Mouse (Mus musculus) limb, embryonic 14.5 days (tissue): ENCODE measurements around the gene Rpap1. TPM values are rescaled to one million over a fixed set of nuclear protein-coding genes. Genes with fewer than 3 reads are reported as not detected.

Experiments
- ATAC-seq: fragments of 200-750 bp; cut with Nextera tagmentation; 2 replicates; pipeline ENCODE4 v1.8.0; 2017; ENCODE audit warnings: low read depth, moderate number of reproducible peaks, moderate TSS enrichment; ENCODE audit not compliant: low FRiP score
- DNase-seq: peaks from one replicate; pipeline ENCODE4 v3.0.0-alpha.2; 2015; ENCODE audit warnings: low spot score
- H3K27ac ChIP-seq: fragments of 300-500 bp; sonication (generic); replicated peaks from 2 replicates; pipeline ENCODE4 v1.5.1; 2014; ENCODE audit warnings: low read depth, mild to moderate bottlenecking, low read length, moderate library complexity, mixed read lengths
- H3K27me3 ChIP-seq: fragments of 300-500 bp; sonication (generic); 2 replicates; pipeline ENCODE4 v1.6.1; 2014; ENCODE audit warnings: low read length, mixed read lengths; ENCODE audit not compliant: control insufficient read depth, insufficient read depth
- H3K36me3 ChIP-seq: fragments of 300-500 bp; sonication (generic); 2 replicates; pipeline ENCODE4 v1.6.1; 2014; ENCODE audit warnings: mild to moderate bottlenecking, low read length, moderate library complexity, mixed read lengths; ENCODE audit not compliant: control insufficient read depth, insufficient read depth
- H3K4me1 ChIP-seq: fragments of 300-500 bp; sonication (generic); 2 replicates; pipeline ENCODE4 v1.6.1; 2014; ENCODE audit warnings: antibody characterized with exemption, low read length, mixed read lengths; ENCODE audit not compliant: control insufficient read depth, insufficient read depth
- H3K4me2 ChIP-seq: fragments of 300-500 bp; sonication (generic); replicated peaks from 2 replicates; pipeline ENCODE4 v1.6.1; 2014; ENCODE audit warnings: low read depth, mild to moderate bottlenecking, low read length, moderate library complexity; ENCODE audit not compliant: severe bottlenecking
- H3K4me3 ChIP-seq: fragments of 300-500 bp; sonication (generic); replicated peaks from 2 replicates; pipeline ENCODE4 v1.5.1; 2014; ENCODE audit warnings: low read length
- H3K9ac ChIP-seq: fragments of 300-500 bp; sonication (generic); 2 replicates; pipeline ENCODE4 v1.6.1; 2014; ENCODE audit warnings: mild to moderate bottlenecking, low read depth, low read length, moderate library complexity; ENCODE audit not compliant: severe bottlenecking
- H3K9me3 ChIP-seq: fragments of 300-500 bp; sonication (generic); 2 replicates; pipeline ENCODE4 v1.6.1; 2016; ENCODE audit warnings: low read length; ENCODE audit not compliant: control insufficient read depth
- POLR2A ChIP-seq: fragments of 200-500 bp; IDR thresholded peaks from 2 replicates; pipeline ENCODE4 v1.8.0; 2012; ENCODE audit warnings: inconsistent platforms, mild to moderate bottlenecking, moderate library complexity, borderline replicate concordance; ENCODE audit not compliant: insufficient read depth, insufficient read length; ENCODE audit errors: extremely low read depth
- WGBS: fragments of 180-500 bp; shearing (Covaris S2); extraction: QIAGEN DNeasy Blood & Tissue Kit; methylation state at CpG from one replicate; pipeline ENCODE4 v1.1.7; 2014; 5-methylcytosine and 5-hydroxymethylcytosine counted together
- polyA plus RNA-seq, 2 experiments: library from polyadenylated mRNA; depleted of rRNA in 1 of 2; stranded (reverse) in 1 of 2; unstranded in 1 of 2; fragments of >200 nt; fragmentation: Nextera tagmentation in 1 of 2; extraction: Ambion mirVana in 1 of 2; gene quantifications; 2 replicates each; pipeline versions ENCODE4 v1.2.1 to v1.2.3; 2012 to 2014

Gene Rpap1
- polyA plus RNA-seq, 2 experiments, result 22.5 to 27.7 TPM

DNA sequence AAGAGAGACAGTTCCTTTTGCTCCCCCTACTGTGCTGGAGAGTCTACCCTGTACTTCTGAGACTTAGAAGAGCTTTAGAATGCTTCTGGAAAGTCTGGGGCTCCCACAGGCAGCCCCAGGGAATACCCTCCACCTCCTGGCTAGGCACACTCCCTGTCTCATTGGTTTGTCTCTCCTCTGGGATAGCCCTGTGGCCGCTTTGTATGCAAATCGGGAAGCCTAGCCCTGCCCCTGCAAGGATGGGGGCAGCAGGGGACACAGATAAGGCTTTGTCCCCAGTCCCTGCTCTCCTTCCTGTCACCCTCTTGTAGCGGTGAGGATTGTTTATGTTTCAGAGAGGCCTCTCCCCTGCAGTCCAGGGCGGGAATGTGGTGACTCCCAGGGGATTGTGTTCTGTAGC lies 21.5 kb upstream of the Rpap1 start:
- DNase-seq, result no peak
- WGBS, result 57% methylated on average over 4 of the region's 4 CpGs
- Histone ChIP-seq H3K9ac (no peak overlapping the region), H3K27me3 (no peaks in the 10 kb centered on the region), H3K4me2 (no peak overlapping the region), H3K4me3 (no peak overlapping the region), H3K36me3 (peaks cover 82% of the 10 kb centered on the region), H3K9me3 (no peaks in the 10 kb centered on the region), H3K27ac (no peak overlapping the region), H3K4me1 (no peaks in the 10 kb centered on the region)
- ATAC-seq, result no peak
- no peak for TF ChIP-seq POLR2A

DNA sequence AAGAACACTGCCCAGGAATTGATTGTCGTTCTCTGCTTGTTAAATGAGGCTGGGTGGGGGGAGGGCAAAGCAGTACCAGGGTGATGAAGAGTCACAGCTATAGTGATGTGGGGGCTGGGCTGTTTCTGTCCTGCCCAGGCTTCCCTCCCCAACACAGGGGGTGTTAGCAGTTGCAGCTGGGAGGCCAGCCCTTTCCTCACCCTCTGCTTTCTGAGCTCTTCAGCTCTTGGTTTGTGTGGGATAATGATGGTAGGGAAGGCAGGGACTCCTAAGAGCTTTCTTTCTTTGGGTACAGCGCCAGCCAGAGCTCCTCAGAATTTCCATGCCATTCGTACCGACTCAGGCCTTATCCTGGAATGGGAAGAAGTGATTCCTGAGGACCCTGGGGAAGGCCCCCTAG lies 21.1 kb upstream of the Rpap1 start:
- WGBS, result 30% methylated on average over 4 of the region's 4 CpGs

DNA sequence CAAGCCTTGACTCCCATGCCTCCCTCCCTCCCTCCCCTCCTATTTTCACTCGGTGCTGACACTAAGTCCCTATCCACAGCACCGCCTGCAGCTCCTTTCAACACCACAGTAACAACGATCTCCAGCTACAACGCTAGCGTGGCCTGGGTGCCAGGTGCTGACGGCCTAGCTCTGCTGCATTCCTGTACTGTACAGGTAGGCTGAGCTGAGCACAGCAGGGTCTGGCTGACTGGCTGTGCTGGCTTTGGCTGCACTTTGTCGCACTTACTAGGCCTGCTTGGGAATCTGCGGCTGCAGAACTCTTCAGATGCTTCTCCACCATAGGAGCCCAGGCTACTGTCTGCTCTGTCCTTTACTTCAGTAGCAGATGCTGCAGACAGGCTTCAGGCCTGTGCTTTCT lies 18.2 kb upstream of the Rpap1 start:
- no peaks in the 10 kb centered on the region for H3K27me3 ChIP-seq
- no peak overlapping the region for H3K4me2 ChIP-seq
- ATAC-seq (no peak), DNase-seq (no peak)
- peaks cover 15% of the 10 kb centered on the region; the same call in 1 of the 2 replicates for H3K4me1 ChIP-seq
- peaks cover 63% of the 10 kb centered on the region for H3K36me3 ChIP-seq
- WGBS, result 59% methylated on average over 8 of the region's 8 CpGs
- no peak overlapping the region for H3K27ac ChIP-seq
- no peak overlapping the region for H3K4me3 ChIP-seq
- no peaks in the 10 kb centered on the region for H3K9me3 ChIP-seq
- no peak for TF ChIP-seq POLR2A
- no peak overlapping the region for H3K9ac ChIP-seq

More for the DNA sequence above, 21.1 kb upstream of the Rpap1 start:
- ATAC-seq (no peak), DNase-seq (no peak)
- Histone ChIP-seq H3K4me2 (no peak overlapping the region), H3K9ac (no peak overlapping the region), H3K27ac (no peak overlapping the region), H3K4me1 (no peaks in the 10 kb centered on the region), H3K4me3 (no peak overlapping the region), H3K36me3 (peaks cover 82% of the 10 kb centered on the region), H3K27me3 (no peaks in the 10 kb centered on the region), H3K9me3 (no peaks in the 10 kb centered on the region)
- no peak for TF ChIP-seq POLR2A

DNA sequence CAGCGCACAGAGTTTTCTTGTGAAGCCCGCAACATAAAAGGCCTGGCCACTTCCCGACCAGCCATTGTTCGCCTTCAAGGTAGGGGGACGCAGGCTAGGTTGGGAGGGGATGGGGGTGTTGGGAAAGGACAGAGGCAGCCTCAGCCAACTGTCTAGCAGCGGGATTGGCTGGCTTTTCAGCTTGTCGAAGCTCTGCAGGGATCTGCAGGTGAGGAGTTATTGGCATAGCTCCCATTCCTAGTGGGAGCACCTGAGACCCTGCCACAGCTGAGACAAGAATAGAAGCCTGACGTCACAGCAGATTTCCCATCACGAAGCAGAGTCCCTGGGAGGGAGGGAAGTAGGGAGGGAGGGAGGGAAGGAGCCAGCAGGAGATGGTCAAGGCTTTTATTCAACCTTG lies 17.4 kb upstream of the Rpap1 start:
- Histone ChIP-seq H3K27me3 (no peaks in the 10 kb centered on the region), H3K9ac (no peak overlapping the region), H3K4me1 (peaks cover 19% of the 10 kb centered on the region; the same call in 1 of the 2 replicates), H3K4me2 (no peak overlapping the region), H3K36me3 (peaks cover 56% of the 10 kb centered on the region), H3K4me3 (no peak overlapping the region), H3K27ac (no peak overlapping the region), H3K9me3 (no peaks in the 10 kb centered on the region)
- 62% methylated on average over 9 of the region's 9 CpGs for WGBS
- DNase-seq, result no peak
- no peak for ATAC-seq
- TF ChIP-seq POLR2A, result no peak

- no peak overlapping the region for H3K9ac ChIP-seq
- H3K4me1 ChIP-seq, result peaks cover 19% of the 10 kb centered on the region; the same call in 1 of the 2 replicates
- TF ChIP-seq POLR2A, result no peak
- no peak for ATAC-seq
- H3K36me3 ChIP-seq, result peaks cover 50% of the 10 kb centered on the region
- no peak overlapping the region for H3K4me3 ChIP-seq
- H3K27me3 ChIP-seq, result no peaks in the 10 kb centered on the region
- no peak overlapping the region for H3K4me2 ChIP-seq
- WGBS, result 61% methylated on average over 5 of the region's 5 CpGs
- no peaks in the 10 kb centered on the region for H3K9me3 ChIP-seq
- H3K27ac ChIP-seq, result no peak overlapping the region
- DNase-seq, result no peak
Observed at GRCm38 (mm10) chr2:119804275-119804628, 16.9 kb upstream of the Rpap1 start.
